Mouse (Mus musculus) midbrain, embryonic 16.5 days (tissue): ENCODE data around the gene Scp2. TPM values are rescaled to one million over a fixed set of nuclear protein-coding genes. Genes with fewer than 3 reads are reported as not detected.

Source experiments
- ATAC-seq: fragments of 200-750 bp; cut with Nextera tagmentation; 2 replicates; pipeline ENCODE4 v1.8.0; 2017; ENCODE audit warnings: moderate TSS enrichment
- H3K27ac ChIP-seq: fragments of 300-500 bp; sonication (generic); 2 replicates; pipeline ENCODE4 v1.5.1; 2014; ENCODE audit warnings: mild to moderate bottlenecking, low read length, mixed read lengths
- H3K27me3 ChIP-seq: fragments of 300-500 bp; sonication (generic); 2 replicates; pipeline ENCODE4 v1.6.1; 2014; ENCODE audit warnings: low read depth, low read length, mixed read lengths; ENCODE audit not compliant: control insufficient read depth, insufficient read depth
- H3K36me3 ChIP-seq: fragments of 300-500 bp; sonication (generic); 2 replicates; pipeline ENCODE4 v1.6.1; 2014; ENCODE audit warnings: mild to moderate bottlenecking, low read length, moderate library complexity, mixed read lengths; ENCODE audit not compliant: control insufficient read depth, insufficient read depth
- H3K4me1 ChIP-seq: fragments of 300-500 bp; sonication (generic); 2 replicates; pipeline ENCODE4 v1.6.1; 2014; ENCODE audit warnings: mild to moderate bottlenecking, low read length, mixed read lengths; ENCODE audit not compliant: control insufficient read depth, insufficient read depth
- H3K4me2 ChIP-seq: fragments of 300-500 bp; sonication (generic); 2 replicates; pipeline ENCODE4 v1.6.1; 2014; ENCODE audit warnings: mild to moderate bottlenecking, low read length, mixed read lengths
- H3K4me3 ChIP-seq: fragments of 300-500 bp; sonication (generic); 2 replicates; pipeline ENCODE4 v1.5.1; 2014; ENCODE audit warnings: low read depth, mild to moderate bottlenecking, low read length, moderate library complexity, mixed read lengths
- H3K9ac ChIP-seq: fragments of 300-500 bp; sonication (generic); 2 replicates; pipeline ENCODE4 v1.6.1; 2014; ENCODE audit warnings: low read depth, low read length, mixed read lengths
- H3K9me3 ChIP-seq: fragments of 300-500 bp; sonication (generic); replicated peaks from 2 replicates; pipeline ENCODE4 v1.6.1; 2014; ENCODE audit warnings: mild to moderate bottlenecking, low read length, mixed read lengths; ENCODE audit not compliant: control insufficient read depth, poor library complexity, severe bottlenecking
- WGBS: fragments of 180-500 bp; shearing (Covaris S2); extraction: QIAGEN DNeasy Blood & Tissue Kit; methylation state at CpG from one replicate; pipeline ENCODE4 v1.1.7; 2014; 5-methylcytosine and 5-hydroxymethylcytosine counted together
- polyA plus RNA-seq: library from polyadenylated mRNA; unstranded; fragments of >200 nt; fragmentation: Nextera tagmentation; extraction: Ambion mirVana; gene quantifications from 2 replicates; pipeline ENCODE4 v1.2.1, GENCODE M21; 2015

Gene Scp2
- polyA plus RNA-seq, 1 experiment from 2014 or later: 200 TPM

DNA sequence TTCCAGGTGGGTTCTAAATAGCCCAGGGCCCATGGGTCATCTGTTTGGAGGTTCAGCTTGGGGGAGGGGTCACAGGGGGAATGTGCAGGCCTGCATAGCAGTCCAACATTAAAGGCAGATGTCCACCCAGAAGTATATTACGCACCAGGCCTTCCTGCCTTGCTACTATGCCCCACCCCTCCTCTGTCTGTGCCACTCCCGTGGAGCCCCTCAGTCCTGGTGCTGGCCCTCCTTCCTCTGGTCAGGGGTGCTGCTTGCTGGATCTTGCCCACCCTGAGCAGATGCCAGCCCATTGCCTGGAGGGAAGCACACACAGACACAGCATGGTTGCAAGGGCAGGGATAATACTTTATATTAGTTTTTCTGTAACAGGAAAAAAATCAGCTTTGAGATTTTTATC, 130.3 kb downstream of the Scp2 start:
- H3K4me3 ChIP-seq: no peak overlapping the region

DNA sequence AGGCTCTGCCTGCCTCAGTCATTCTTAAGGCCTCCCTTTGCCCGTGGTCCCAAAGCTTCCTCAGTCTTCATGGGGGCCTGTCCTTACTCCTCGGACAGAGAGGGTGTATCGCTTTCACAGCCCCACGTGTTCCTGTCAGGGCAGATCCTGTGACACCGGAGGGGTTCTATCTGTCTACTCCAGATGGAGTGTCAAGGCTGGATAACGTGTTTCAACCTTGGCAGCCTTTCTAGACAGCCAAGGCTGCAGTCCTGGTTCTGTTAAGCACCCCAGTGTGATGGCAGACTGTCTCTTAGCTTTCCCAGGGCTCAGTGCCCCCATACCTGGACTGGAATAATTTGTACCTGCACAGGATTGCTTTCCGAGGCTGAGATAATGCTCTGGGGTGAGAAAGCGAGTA, 136.3 kb downstream of the Scp2 start:
- 83% methylated on average over 8 of the region's 8 CpGs for WGBS

More for the DNA sequence above, 130.3 kb downstream of the Scp2 start:
- 74% methylated on average over 2 of the region's 2 CpGs for WGBS
- Histone ChIP-seq H3K4me1 (no peaks in the 10 kb centered on the region), H3K9ac (no peak overlapping the region), H3K9me3 (no peaks in the 10 kb centered on the region), H3K27me3 (no peaks in the 10 kb centered on the region), H3K36me3 (no peaks in the 10 kb centered on the region), H3K27ac (no peak overlapping the region), H3K4me2 (no peak overlapping the region)
- ATAC-seq: no peak

DNA sequence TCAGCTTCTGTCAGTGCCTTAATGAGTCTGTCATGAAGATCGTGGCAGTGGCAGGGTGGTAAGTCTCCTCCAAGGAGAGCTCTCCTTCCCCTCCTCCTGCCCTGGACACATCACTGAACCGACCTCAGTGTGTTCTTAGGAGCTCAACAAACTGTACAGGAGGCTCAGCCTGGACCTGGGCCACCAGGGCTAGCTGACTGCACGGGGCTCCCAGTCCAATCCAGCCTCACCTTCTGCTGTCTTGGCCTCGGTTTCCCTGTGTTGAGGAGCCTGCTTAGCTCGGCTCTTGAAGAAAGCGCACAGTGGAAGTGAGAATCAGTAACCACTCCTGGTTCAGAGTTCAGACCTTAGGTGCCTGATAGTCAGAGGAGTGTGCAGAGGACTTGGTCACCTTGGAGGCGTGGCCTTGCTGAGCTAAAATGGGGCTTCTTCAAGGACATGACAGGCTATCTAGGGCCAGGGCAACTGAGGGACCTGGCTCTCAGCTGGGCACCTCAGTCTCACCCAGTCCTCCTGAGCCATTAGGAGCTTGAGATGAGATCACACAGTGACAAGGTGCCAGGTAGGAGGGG, 137.2 kb downstream of the Scp2 start:
- 82% methylated on average over 7 of the region's 7 CpGs for WGBS
- ATAC-seq: no peak
- Histone ChIP-seq H3K4me3 (no peak overlapping the region), H3K9ac (no peak overlapping the region), H3K27me3 (no peaks in the 10 kb centered on the region), H3K36me3 (no peaks in the 10 kb centered on the region), H3K27ac (no peak overlapping the region), H3K4me2 (no peak overlapping the region), H3K4me1 (no peaks in the 10 kb centered on the region), H3K9me3 (no peaks in the 10 kb centered on the region)

More for the DNA sequence above, 136.3 kb downstream of the Scp2 start:
- ATAC-seq: no peak
- no peaks in the 10 kb centered on the region for H3K27me3 ChIP-seq
- H3K9me3 ChIP-seq: no peaks in the 10 kb centered on the region
- H3K36me3 ChIP-seq: no peaks in the 10 kb centered on the region
- H3K4me2 ChIP-seq: no peak overlapping the region
- H3K27ac ChIP-seq: no peak overlapping the region
- no peak overlapping the region for H3K4me3 ChIP-seq
- H3K4me1 ChIP-seq: no peaks in the 10 kb centered on the region
- no peak overlapping the region for H3K9ac ChIP-seq

DNA sequence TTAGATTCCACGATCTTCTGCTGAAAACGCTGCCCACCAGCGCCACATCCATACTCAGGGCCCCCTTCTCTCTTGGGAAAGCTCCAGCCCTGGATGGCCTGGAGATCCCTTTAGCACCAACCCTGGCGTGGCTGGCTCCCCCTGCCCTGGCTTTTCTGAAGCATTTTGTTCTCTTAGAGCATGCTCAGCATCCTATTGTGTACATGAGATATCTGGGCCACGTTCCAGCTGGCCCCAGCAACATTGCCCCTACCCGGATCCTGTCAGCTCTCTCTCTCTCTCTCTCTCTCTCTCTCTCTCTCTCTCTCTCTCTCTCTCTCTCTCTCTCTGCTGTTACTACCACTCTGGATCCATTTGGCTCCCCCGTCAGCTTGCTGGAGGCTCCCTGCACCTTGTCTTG, 139.5 kb downstream of the Scp2 start:
- H3K4me1 ChIP-seq: no peaks in the 10 kb centered on the region
- no peaks in the 10 kb centered on the region for H3K27me3 ChIP-seq
- WGBS: 51% methylated on average over 7 of the region's 7 CpGs
- H3K27ac ChIP-seq: no peak overlapping the region
- H3K9ac ChIP-seq: no peak overlapping the region
- ATAC-seq: no peak
- H3K4me3 ChIP-seq: no peak overlapping the region
- H3K36me3 ChIP-seq: no peaks in the 10 kb centered on the region
- H3K4me2 ChIP-seq: no peak overlapping the region
- no peaks in the 10 kb centered on the region for H3K9me3 ChIP-seq

DNA sequence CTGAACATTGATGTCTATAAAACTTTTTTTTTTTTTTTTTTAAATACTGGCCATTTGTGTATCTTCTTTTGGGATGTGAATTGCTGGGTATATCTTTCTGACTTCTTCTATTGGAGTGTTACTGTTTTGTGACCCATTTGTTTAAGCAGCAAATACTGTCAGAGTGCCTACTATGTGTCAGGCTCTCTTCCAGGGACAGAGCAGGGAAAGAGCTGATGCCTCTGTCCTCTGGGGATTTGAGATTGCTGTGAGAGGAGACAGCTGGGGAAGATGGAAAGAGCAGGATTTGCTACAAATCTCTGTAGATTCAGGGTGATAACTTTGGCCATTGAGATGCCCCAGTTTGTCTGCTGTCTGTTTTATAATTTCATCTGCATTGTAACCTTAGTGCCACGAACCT, 145.4 kb downstream of the Scp2 start:
- no peak overlapping the region for H3K9ac ChIP-seq
- H3K4me1 ChIP-seq: no peaks in the 10 kb centered on the region
- no peaks in the 10 kb centered on the region for H3K9me3 ChIP-seq
- H3K27ac ChIP-seq: no peak overlapping the region
- no peak for ATAC-seq
- H3K4me3 ChIP-seq: no peak overlapping the region
- H3K36me3 ChIP-seq: no peaks in the 10 kb centered on the region
- no peaks in the 10 kb centered on the region for H3K27me3 ChIP-seq
- H3K4me2 ChIP-seq: no peak overlapping the region
- 93% methylated on average over 1 of the region's 1 CpGs for WGBS

DNA sequence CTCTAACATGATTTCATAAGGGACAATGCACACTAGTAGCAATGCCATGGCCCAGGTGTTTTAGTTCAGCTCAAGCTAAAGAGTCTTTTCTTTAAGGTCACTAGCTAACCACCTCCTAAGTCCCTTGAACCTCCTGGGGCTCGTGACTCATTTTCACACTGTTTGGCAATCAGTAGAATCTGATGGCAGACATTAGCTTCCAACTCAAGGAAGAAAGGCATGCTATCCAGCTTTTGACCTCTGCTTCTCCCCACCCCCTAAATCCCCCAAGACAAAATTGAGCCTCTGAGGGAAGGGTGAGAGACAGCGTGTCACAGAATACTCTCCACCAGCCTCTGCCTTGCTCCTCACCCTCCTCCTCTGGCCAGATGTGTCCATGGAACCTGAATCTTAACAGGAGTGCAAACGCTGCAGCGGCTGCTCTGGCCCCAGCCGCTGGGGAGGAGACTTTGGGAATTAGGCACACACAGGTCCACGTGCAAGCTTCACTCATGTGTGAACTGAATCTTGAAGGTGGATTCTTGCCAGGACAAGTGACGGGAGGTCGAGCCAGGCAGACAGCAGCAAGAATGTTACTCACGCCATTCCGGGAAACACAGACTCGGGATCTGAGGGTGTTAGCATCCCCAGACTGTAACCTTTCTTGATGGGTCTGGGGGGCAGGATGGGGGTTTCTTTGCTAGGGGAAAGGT, 146.0 kb downstream of the Scp2 start:
- Histone ChIP-seq H3K36me3 (no peaks in the 10 kb centered on the region), H3K9ac (no peak overlapping the region), H3K4me1 (no peaks in the 10 kb centered on the region), H3K9me3 (no peaks in the 10 kb centered on the region), H3K27ac (no peak overlapping the region), H3K4me2 (no peak overlapping the region), H3K27me3 (no peaks in the 10 kb centered on the region), H3K4me3 (no peak overlapping the region)
- WGBS: 27% methylated on average over 11 of the region's 11 CpGs
- ATAC-seq: no peak

DNA sequence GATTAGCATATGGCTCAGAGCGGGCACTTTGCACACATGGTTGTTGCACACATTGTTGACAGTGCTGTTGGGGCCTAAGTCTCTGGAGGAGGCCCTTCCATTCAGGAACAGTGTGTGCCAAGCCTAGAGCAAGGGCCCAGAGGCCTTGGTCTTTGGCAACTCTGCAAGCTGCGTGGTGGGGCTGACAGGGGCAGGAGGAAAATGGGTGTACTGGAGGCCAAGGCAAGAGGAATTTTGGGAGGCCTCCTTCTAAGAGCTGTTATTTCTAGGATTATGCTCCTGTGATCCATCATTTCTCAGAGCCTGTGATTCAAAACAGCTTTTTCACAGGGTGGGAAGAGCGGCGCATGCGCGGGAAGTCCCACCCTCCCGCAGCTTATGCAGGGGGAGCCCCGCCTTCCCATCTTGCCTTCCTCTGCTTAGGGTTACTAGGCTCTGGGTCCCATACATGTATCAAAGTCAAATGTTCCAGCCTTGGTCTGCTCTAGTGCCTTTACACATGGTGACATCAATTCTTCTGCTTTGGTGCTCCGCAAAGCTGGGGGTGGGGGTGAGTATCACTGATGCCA, 148.3 kb downstream of the Scp2 start:
- 94% methylated on average over 7 of the region's 9 CpGs for WGBS

DNA sequence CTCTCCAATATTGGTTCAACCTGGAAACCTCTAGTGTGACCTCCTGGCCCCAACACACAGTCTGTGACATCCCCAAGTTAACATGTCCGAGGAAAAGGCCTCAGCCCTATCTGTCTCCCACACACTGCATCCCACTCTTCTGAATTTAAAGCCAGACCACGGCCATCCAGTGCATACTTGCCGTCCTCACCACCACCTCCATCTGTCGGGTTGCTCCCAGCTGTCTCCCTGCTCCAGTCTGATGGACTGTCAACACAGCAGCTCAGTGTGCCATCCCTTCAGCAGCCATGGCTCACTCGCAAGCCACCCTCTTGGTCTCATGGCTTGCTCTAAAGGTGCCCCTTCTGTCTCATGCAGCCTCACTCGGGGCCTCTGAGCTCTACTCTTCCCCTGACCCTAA, 149.1 kb downstream of the Scp2 start:
- WGBS: 84% methylated on average over 6 of the region's 6 CpGs
- no peak for ATAC-seq

More for the DNA sequence above, 148.3 kb downstream of the Scp2 start:
- H3K4me2 ChIP-seq: no peak overlapping the region
- no peaks in the 10 kb centered on the region for H3K36me3 ChIP-seq
- H3K4me1 ChIP-seq: no peaks in the 10 kb centered on the region
- no peak overlapping the region for H3K27ac ChIP-seq
- no peaks in the 10 kb centered on the region for H3K9me3 ChIP-seq
- ATAC-seq: no peak
- H3K9ac ChIP-seq: no peak overlapping the region
- no peaks in the 10 kb centered on the region for H3K27me3 ChIP-seq
- H3K4me3 ChIP-seq: no peak overlapping the region

DNA sequence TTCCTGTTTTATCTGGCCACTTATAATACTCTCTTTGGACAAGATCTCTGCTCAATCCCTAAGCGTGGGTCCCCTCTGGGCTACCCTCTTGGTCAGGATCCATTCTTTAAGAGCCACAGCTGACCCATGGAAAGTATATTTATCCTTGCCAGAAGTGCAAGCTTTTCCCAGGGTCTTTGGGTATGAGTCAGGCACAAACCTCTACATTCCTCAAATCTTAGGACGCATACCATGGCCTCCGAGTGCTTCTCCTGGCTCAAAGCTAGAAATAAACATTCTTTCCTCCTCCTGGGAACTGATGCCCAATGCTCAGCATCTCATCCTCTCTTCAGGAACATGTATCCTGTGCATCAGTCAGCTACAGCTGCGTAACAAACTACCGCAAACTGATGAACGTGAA, 149.8 kb downstream of the Scp2 start:
- H3K4me1 ChIP-seq: no peaks in the 10 kb centered on the region
- H3K27ac ChIP-seq: no peak overlapping the region
- no peaks in the 10 kb centered on the region for H3K36me3 ChIP-seq
- no peaks in the 10 kb centered on the region for H3K9me3 ChIP-seq
- no peaks in the 10 kb centered on the region for H3K27me3 ChIP-seq
- ATAC-seq: no peak
- 95% methylated on average over 6 of the region's 6 CpGs for WGBS
- no peak overlapping the region for H3K9ac ChIP-seq
- no peak overlapping the region for H3K4me2 ChIP-seq
- no peak overlapping the region for H3K4me3 ChIP-seq

More for the DNA sequence above, 149.1 kb downstream of the Scp2 start:
- no peaks in the 10 kb centered on the region for H3K4me1 ChIP-seq
- H3K27ac ChIP-seq: no peak overlapping the region
- no peaks in the 10 kb centered on the region for H3K36me3 ChIP-seq
- no peaks in the 10 kb centered on the region for H3K27me3 ChIP-seq
- no peak overlapping the region for H3K9ac ChIP-seq
- no peak overlapping the region for H3K4me2 ChIP-seq
- H3K9me3 ChIP-seq: no peaks in the 10 kb centered on the region
- no peak overlapping the region for H3K4me3 ChIP-seq
